Comparison of ENCODE assay signal across 7 mouse cellular contexts in genomic region chr14:76951450-76951849, GRCm38 (mm10).
DNase-seq lines count a peak whose midpoint lies in the region; ATAC-seq and TF ChIP-seq lines count a peak whose summit lies in the region.

No protein-coding gene starts in this region.

- no peak for ATAC-seq in midbrain, postnatal 0 days (ENCODE audit: low FRiP score)
- no peak for ATAC-seq in midbrain, embryonic 14.5 days (ENCODE audit: low FRiP score, low TSS enrichment)
- no peak for ATAC-seq in liver, postnatal 0 days

- no peaks in the 10 kb centered on the region for H3K27me3 ChIP-seq in midbrain, postnatal 0 days (ENCODE audit: insufficient read depth, low read length)
- H3K27me3 ChIP-seq in midbrain, embryonic 14.5 days (ENCODE audit: control insufficient read depth, insufficient read depth, low read length), result no peaks in the 10 kb centered on the region
- no peaks in the 10 kb centered on the region for H3K27me3 ChIP-seq in liver, postnatal 0 days (ENCODE audit: insufficient read depth, low read length)

- no peak overlapping the region for H3K9ac ChIP-seq in midbrain, postnatal 0 days (replicated peaks; ENCODE audit: low read length, poor library complexity, severe bottlenecking)
- H3K9ac ChIP-seq in midbrain, embryonic 14.5 days (replicated peaks; ENCODE audit: low read length), result no peak overlapping the region
- no peak overlapping the region for H3K9ac ChIP-seq in liver, postnatal 0 days (replicated peaks)

- 61% methylated on average over 4 of the region's 4 CpGs for WGBS in midbrain, postnatal 0 days
- 71% methylated on average over 4 of the region's 4 CpGs for WGBS in midbrain, embryonic 14.5 days
- 60% methylated on average over 4 of the region's 4 CpGs for WGBS in liver, postnatal 0 days (ENCODE audit: insufficient replicate concordance)

- TF ChIP-seq CTCF in midbrain, postnatal 0 days (IDR thresholded peaks at IDR 0.05), result no peak
- no peak for TF ChIP-seq CTCF in liver, postnatal 0 days (IDR thresholded peaks at IDR 0.05; ENCODE audit: low read depth)

- no peak overlapping the region for H3K4me3 ChIP-seq in midbrain, postnatal 0 days (ENCODE audit: low read depth, low read length)
- no peak overlapping the region for H3K4me3 ChIP-seq in midbrain, embryonic 14.5 days (replicated peaks; ENCODE audit: low read depth, low read length)
- no peak overlapping the region for H3K4me3 ChIP-seq in liver, postnatal 0 days (ENCODE audit: low read depth, low read length)

- H3K9me3 ChIP-seq in midbrain, postnatal 0 days (ENCODE audit: low read length), result no peaks in the 10 kb centered on the region
- H3K9me3 ChIP-seq in midbrain, embryonic 14.5 days (ENCODE audit: control insufficient read depth, low read length), result no peaks in the 10 kb centered on the region
- no peaks in the 10 kb centered on the region for H3K9me3 ChIP-seq in liver, postnatal 0 days (ENCODE audit: low read length)

- 0 out of 2 replicates have a peak, but pooled peaks cover 6% of the 10 kb centered on the region for H3K4me1 ChIP-seq in midbrain, postnatal 0 days (ENCODE audit: insufficient read depth, low read length)
- H3K4me1 ChIP-seq in midbrain, embryonic 14.5 days (ENCODE audit: control insufficient read depth, insufficient read depth, low read length), result peaks cover 11% of the 10 kb centered on the region
- no peaks in the 10 kb centered on the region for H3K4me1 ChIP-seq in liver, postnatal 0 days (ENCODE audit: insufficient read depth)

- no peak for TF ChIP-seq EP300 in liver, postnatal 0 days (IDR thresholded peaks at IDR 0.05; ENCODE audit: low read depth)

- no peak overlapping the region for H3K4me2 ChIP-seq in midbrain, postnatal 0 days (ENCODE audit: low read depth, low read length, poor library complexity, severe bottlenecking)
- H3K4me2 ChIP-seq in midbrain, embryonic 14.5 days (ENCODE audit: low read length), result no peak overlapping the region
- H3K4me2 ChIP-seq in liver, postnatal 0 days (ENCODE audit: low read depth, low read length), result no peak overlapping the region

- peak; percentile 81 for DNase-seq in midbrain, postnatal 0 days (ENCODE audit: low spot score)
- no peak for DNase-seq in midbrain, embryonic 14.5 days
- peak; percentile 16 for DNase-seq in cerebellum, adult 9-11 months
- DNase-seq in heart, postnatal 14 days, result peak; percentile 51 to 70
- DNase-seq in lung, postnatal 14 days, result peak; percentile 56
- DNase-seq in retina, embryonic 14.5 days (ENCODE audit: low spot score), result no peak
- no peak for DNase-seq in liver, postnatal 0 days

- no peaks in the 10 kb centered on the region for H3K36me3 ChIP-seq in midbrain, postnatal 0 days (ENCODE audit: insufficient read depth, low read length)
- no peaks in the 10 kb centered on the region for H3K36me3 ChIP-seq in midbrain, embryonic 14.5 days (ENCODE audit: control insufficient read depth, insufficient read depth, low read length)
- no peaks in the 10 kb centered on the region for H3K36me3 ChIP-seq in liver, postnatal 0 days (replicated peaks; ENCODE audit: insufficient read depth, low read length)

- no peak overlapping the region for H3K27ac ChIP-seq in midbrain, postnatal 0 days (ENCODE audit: low read depth, low read length)
- H3K27ac ChIP-seq in midbrain, embryonic 14.5 days (replicated peaks; ENCODE audit: low read depth, low read length), result no peak overlapping the region
- H3K27ac ChIP-seq in liver, postnatal 0 days (ENCODE audit: low read depth), result no peak overlapping the region

- intact Hi-C loops in heart, postnatal 14 days (cut with DNase I), result loop anchor here (2.0 to 5.0 kb wide), 2 partner anchors 56 to 69 kb away; no protein-coding TSS in a partner anchor

Comparison
In these comparisons a context has a peak if more than half of its experiments do, and no peak if none do; other contexts are left out.
1. DNase-seq: peak in midbrain, postnatal 0 days (single experiment), cerebellum, adult 9-11 months (single experiment), heart, postnatal 14 days (2 of 2) and lung, postnatal 14 days (single experiment); none in midbrain, embryonic 14.5 days (single experiment), retina, embryonic 14.5 days (single experiment) and liver, postnatal 0 days (single experiment).